Mouse (Mus musculus) MEL (cell line): ENCODE results near the gene Tex10. TPM values are rescaled to one million over a fixed set of nuclear protein-coding genes. Genes with fewer than 3 reads are reported as not detected.
A peak's percentile ranks its signal among the peaks of the same experiment; 100 is the strongest.

Source experiments
- DNase-seq: peaks from one replicate; pipeline ENCODE4 v3.0.0; 2011; ENCODE audit warnings: low read depth, low spot score
- H3K27ac ChIP-seq: 2 replicates; pipeline ENCODE4 v1.5.1; 2012; ENCODE audit warnings: low read depth, mild to moderate bottlenecking, control low read depth, low read length, moderate library complexity; ENCODE audit not compliant: control insufficient read depth
- H3K27me3 ChIP-seq, 2 experiments: fragments of 150-350 bp in 1 of 2; sonication (generic) in 1 of 2; 2 replicates each; pipeline ENCODE4 v1.6.1; 2012; ENCODE audit warnings: low read length in 2 of 2, mild to moderate bottlenecking in 2 of 2, improper control_type of control experiment in 1 of 2, moderate library complexity in 1 of 2; ENCODE audit not compliant: insufficient read depth in 2 of 2, control insufficient read depth in 1 of 2
- H3K36me3 ChIP-seq, 2 experiments: 2 replicates each; pipeline ENCODE4 v1.6.1; 2012 to 2014; ENCODE audit warnings: low read length in 2 of 2, improper control_type of control experiment in 1 of 2, inconsistent platforms in 1 of 2, mild to moderate bottlenecking in 1 of 2; ENCODE audit not compliant: insufficient read depth in 2 of 2, control insufficient read depth in 1 of 2
- H3K4me1 ChIP-seq, 2 experiments: fragments of 150-350 bp in 1 of 2; sonication (generic) in 1 of 2; 2 replicates each; pipeline ENCODE4 v1.6.1; 2012; ENCODE audit warnings: low read length in 2 of 2, improper control_type of control experiment in 1 of 2, mild to moderate bottlenecking in 1 of 2; ENCODE audit not compliant: insufficient read depth in 2 of 2, control insufficient read depth in 1 of 2
- H3K4me3 ChIP-seq, 2 experiments: fragments of 150-350 bp in 1 of 2; sonication (generic) in 1 of 2; 2 replicates each; pipeline ENCODE4 v1.5.1; 2012; ENCODE audit warnings: low read depth in 2 of 2, low read length in 2 of 2, mild to moderate bottlenecking in 2 of 2, moderate library complexity in 2 of 2, control low read depth in 1 of 2, improper control_type of control experiment in 1 of 2; ENCODE audit not compliant: control insufficient read depth in 1 of 2, insufficient read depth in 1 of 2
- H3K79me2 ChIP-seq: 2 replicates; pipeline ENCODE4 v1.6.1; 2012; ENCODE audit warnings: mild to moderate bottlenecking, low read length, moderate library complexity; ENCODE audit not compliant: control insufficient read depth, poor library complexity, insufficient read depth
- H3K9ac ChIP-seq: 2 replicates; pipeline ENCODE4 v1.6.1; 2012; ENCODE audit warnings: low read depth, mild to moderate bottlenecking, control low read depth, low read length, moderate library complexity; ENCODE audit not compliant: control insufficient read depth, poor library complexity, severe bottlenecking
- H3K9me3 ChIP-seq: fragments of 150-350 bp; sonication (generic); replicated peaks from 2 replicates; pipeline ENCODE4 v1.6.1; 2012; ENCODE audit warnings: mild to moderate bottlenecking, low read length, improper control_type of control experiment, moderate library complexity; ENCODE audit not compliant: insufficient read depth
- BHLHE40 ChIP-seq: IDR thresholded peaks from 2 replicates; pipeline ENCODE4 v1.6.1; 2012; ENCODE audit warnings: low read depth, mild to moderate bottlenecking, inconsistent platforms, low read length, improper control_type of control experiment, borderline replicate concordance
- CHD2 ChIP-seq: IDR thresholded peaks from 2 replicates; pipeline ENCODE4 v1.6.1; 2011; ENCODE audit warnings: low read length, improper control_type of control experiment
- CTCF ChIP-seq, 3 experiments: IDR thresholded peaks in 2 of 3; conservative IDR thresholded peaks in 1 of 3; 2 replicates each; pipeline ENCODE4 v1.5.1; 2011 to 2012; ENCODE audit warnings: low read length in 3 of 3, low read depth in 2 of 3, mild to moderate bottlenecking in 2 of 3, improper control_type of control experiment in 1 of 3, inconsistent platforms in 1 of 3, mixed read lengths in 1 of 3, moderate library complexity in 1 of 3; ENCODE audit not compliant: control insufficient read depth in 1 of 3, insufficient read depth in 1 of 3, poor library complexity in 1 of 3, severe bottlenecking in 1 of 3
- E2F4 ChIP-seq: IDR thresholded peaks from 2 replicates; pipeline ENCODE4 v1.6.1; 2011; ENCODE audit warnings: low read depth, low read length, improper control_type of control experiment, borderline replicate concordance
- EP300 ChIP-seq, 2 experiments: IDR thresholded peaks; 2 replicates each; pipeline ENCODE4 v1.6.1; 2011; ENCODE audit warnings: improper control_type of control experiment in 2 of 2, low read length in 2 of 2, low read depth in 1 of 2, mild to moderate bottlenecking in 1 of 2
- GATA1 ChIP-seq: IDR thresholded peaks from 2 replicates; pipeline ENCODE4 v1.6.1; 2011; ENCODE audit warnings: low read depth, low read length, improper control_type of control experiment
- HCFC1 ChIP-seq: IDR thresholded peaks from 2 replicates; pipeline ENCODE4 v1.6.1; 2012; ENCODE audit warnings: low read depth, mild to moderate bottlenecking, inconsistent platforms, low read length, improper control_type of control experiment, moderate library complexity
- KAT2A ChIP-seq: conservative IDR thresholded peaks from 2 replicates; pipeline ENCODE4 v1.6.1; 2012; ENCODE audit warnings: low read depth, low read length, improper control_type of control experiment, inconsistent platforms
- MAFK ChIP-seq: IDR thresholded peaks from 2 replicates; pipeline ENCODE4 v1.6.1; 2011; ENCODE audit warnings: low read depth, mild to moderate bottlenecking, low read length, improper control_type of control experiment, borderline replicate concordance
- MAX ChIP-seq: IDR thresholded peaks from 2 replicates; pipeline ENCODE4 v1.6.1; 2011; ENCODE audit warnings: low read length, improper control_type of control experiment
- MAZ ChIP-seq: IDR thresholded peaks from 2 replicates; pipeline ENCODE4 v1.6.1; 2012; ENCODE audit warnings: low read depth, mild to moderate bottlenecking, inconsistent platforms, low read length, improper control_type of control experiment
- MXI1 ChIP-seq: IDR thresholded peaks from 2 replicates; pipeline ENCODE4 v1.6.1; 2011; ENCODE audit warnings: mild to moderate bottlenecking, low read depth, low read length, improper control_type of control experiment
- MYB ChIP-seq: IDR thresholded peaks from 2 replicates; pipeline ENCODE4 v1.6.1; 2011; ENCODE audit warnings: mild to moderate bottlenecking, low read depth, low read length, improper control_type of control experiment
- MYC ChIP-seq: IDR thresholded peaks from 2 replicates; pipeline ENCODE4 v1.6.1; 2011; ENCODE audit warnings: low read depth, mild to moderate bottlenecking, low read length, improper control_type of control experiment, moderate library complexity
- NELFE ChIP-seq: IDR thresholded peaks from 2 replicates; pipeline ENCODE4 v1.6.1; 2011; ENCODE audit warnings: low read depth, low read length, improper control_type of control experiment
- NRF1 ChIP-seq: IDR thresholded peaks from 2 replicates; pipeline ENCODE4 v1.6.1; 2014; ENCODE audit warnings: low read depth, mild to moderate bottlenecking, inconsistent platforms, low read length, improper control_type of control experiment, moderate library complexity; ENCODE audit not compliant: poor library complexity, insufficient read depth, severe bottlenecking
- POLR2AphosphoS2 ChIP-seq: IDR thresholded peaks from 2 replicates; pipeline ENCODE4 v1.6.1; 2011; ENCODE audit warnings: low read length, improper control_type of control experiment
- POLR2AphosphoS5 ChIP-seq: IDR thresholded peaks from 2 replicates; pipeline ENCODE4 v1.6.1; 2012; ENCODE audit warnings: low read depth, borderline replicate concordance, mild to moderate bottlenecking, inconsistent platforms, low read length, moderate library complexity, mixed read lengths
- RAD21 ChIP-seq: IDR thresholded peaks from 2 replicates; pipeline ENCODE4 v1.6.1; 2011; ENCODE audit warnings: mild to moderate bottlenecking, low read depth, low read length, improper control_type of control experiment
- RCOR1 ChIP-seq: IDR thresholded peaks from 2 replicates; pipeline ENCODE4 v1.6.1; 2012; ENCODE audit warnings: low read depth, mild to moderate bottlenecking, inconsistent platforms, low read length, improper control_type of control experiment
- SMC3 ChIP-seq: IDR thresholded peaks from 2 replicates; pipeline ENCODE4 v1.6.1; 2011; ENCODE audit warnings: low read depth, low read length, improper control_type of control experiment
- TBP ChIP-seq: IDR thresholded peaks from 2 replicates; pipeline ENCODE4 v1.8.0; 2011; ENCODE audit warnings: low read depth, low read length, improper control_type of control experiment
- USF1 ChIP-seq: IDR thresholded peaks from 2 replicates; pipeline ENCODE4 v1.6.1; 2014; ENCODE audit warnings: low read depth, mild to moderate bottlenecking, inconsistent platforms, low read length, improper control_type of control experiment, moderate library complexity
- ZC3H11A ChIP-seq: IDR thresholded peaks from 2 replicates; pipeline ENCODE4 v1.6.1; 2012; ENCODE audit warnings: low read depth, mild to moderate bottlenecking, inconsistent platforms, low read length, improper control_type of control experiment
- ZMIZ1 ChIP-seq: IDR thresholded peaks from 2 replicates; pipeline ENCODE4 v1.6.1; 2012; ENCODE audit warnings: low read depth, mild to moderate bottlenecking, inconsistent platforms, low read length, improper control_type of control experiment, moderate library complexity
- polyA plus RNA-seq, 2 experiments: library from polyadenylated mRNA; stranded (reverse) in 1 of 2; unstranded in 1 of 2; fragments of >175 nt in 1 of 2; fragments of >200 nt in 1 of 2; gene quantifications; 2 replicates each; pipeline versions ENCODE4 v1.2.1 to v1.2.4; 2012; ENCODE audit warnings: low replicate concordance in 2 of 2, low read depth in 1 of 2; ENCODE audit not compliant: insufficient read length in 2 of 2, insufficient read depth in 1 of 2, missing spikeins in 1 of 2
- total RNA-seq: library from RNA; depleted of rRNA; stranded (reverse); fragments of 300-350 nt; gene quantifications from 2 replicates; pipeline ENCODE4 v1.2.3, GENCODE M21; 2012

Tex10 gene
- total and polyA plus RNA-seq, 3 experiments = 41.9 to 184 (median 51.6) TPM

DNA sequence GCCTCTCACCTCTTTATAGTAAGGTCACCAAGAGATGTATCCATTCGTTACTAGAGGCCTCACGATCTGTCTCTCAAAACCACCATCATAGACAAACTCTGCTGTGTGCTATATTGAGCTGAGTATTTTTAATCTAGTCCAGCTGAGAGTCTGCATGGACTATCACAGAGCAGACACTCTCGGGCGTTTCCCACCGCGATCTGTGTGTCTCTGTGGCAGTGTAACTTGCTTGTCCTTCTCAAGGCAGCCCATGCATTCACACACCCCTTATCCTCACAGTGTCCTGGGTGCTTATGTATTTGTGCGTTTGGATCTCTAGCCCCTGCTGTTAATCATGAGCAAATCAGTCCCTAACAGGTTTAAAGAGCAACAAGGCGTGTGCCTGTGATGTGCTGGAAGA lies 59.8 kb downstream of the Tex10 start:
- no peak overlapping the region for H3K27ac ChIP-seq
- H3K9me3 ChIP-seq = no peaks in the 10 kb centered on the region
- TF ChIP-seq MAX (no peak), USF1 (no peak), NRF1 (no peak), HCFC1 (no peak), MXI1 (no peak), ZC3H11A (no peak), MYB (no peak), MAFK (no peak), ZMIZ1 (no peak), RCOR1 (no peak), CHD2 (no peak), KAT2A (no peak), RAD21 (no peak), POLR2AphosphoS5 (no peak), MAZ (no peak), E2F4 (no peak), MYC (no peak), BHLHE40 (no peak), SMC3 (no peak), NELFE (no peak)
- DNase-seq = no peak
- H3K36me3 ChIP-seq = no peaks in the 10 kb centered on the region
- H3K9ac ChIP-seq = no peak overlapping the region
- no peaks in the 10 kb centered on the region for H3K79me2 ChIP-seq
- H3K4me1 ChIP-seq = no peaks in the 10 kb centered on the region
- no peak overlapping the region for H3K4me3 ChIP-seq
- H3K27me3 ChIP-seq = no peaks in the 10 kb centered on the region

DNA sequence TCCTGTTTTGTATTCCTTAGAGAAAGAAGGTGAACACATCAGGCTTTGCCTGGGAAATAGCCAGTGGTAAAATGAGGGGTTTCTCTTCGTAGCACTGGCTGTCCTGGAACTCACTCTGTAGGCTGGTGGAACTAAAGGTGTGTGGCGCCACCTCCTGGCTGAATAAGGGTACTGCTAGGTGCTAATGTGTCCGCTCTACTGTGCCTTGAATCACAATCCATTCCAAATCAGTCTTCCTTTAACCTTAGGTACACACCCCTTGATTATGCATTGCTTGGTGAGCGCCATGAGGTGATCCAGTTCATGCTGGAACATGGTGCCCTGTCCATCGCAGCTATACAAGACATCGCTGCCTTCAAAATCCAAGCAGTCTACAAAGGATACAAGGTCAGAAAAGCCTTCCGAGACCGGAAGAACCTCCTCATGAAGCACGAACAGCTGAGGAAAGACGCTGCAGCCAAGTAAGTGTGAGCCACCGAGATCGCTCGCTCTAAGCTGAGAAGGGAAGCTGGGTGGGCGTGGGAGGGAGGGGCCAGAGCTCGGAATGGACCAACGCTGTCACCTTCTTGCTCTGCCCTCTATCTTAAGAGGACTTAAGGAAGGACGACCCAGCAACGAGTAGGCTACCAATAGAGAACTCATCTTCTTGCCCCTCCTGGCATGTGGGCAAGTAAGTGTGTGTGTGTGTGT lies 65.8 kb downstream of the Tex10 start:
- no peak overlapping the region for H3K27ac ChIP-seq
- no peaks in the 10 kb centered on the region for H3K27me3 ChIP-seq
- no peaks in the 10 kb centered on the region for H3K9me3 ChIP-seq
- TF ChIP-seq SMC3 = peak; percentile 81
- no peak for TF ChIP-seq EP300 (IDR thresholded peaks at IDR 0.05; ENCODE audit: low read depth in 1 of 2, low read length in 2 of 2)
- peak; percentile 91 to 98 (median 95); a peak in 5 of 6 replicates for TF ChIP-seq CTCF (IDR thresholded peaks at IDR 0.05 in 2 of 3, conservative IDR thresholded peaks at IDR 0.05 in 1 of 3; ENCODE audit: control insufficient read depth in 1 of 3, insufficient read depth in 1 of 3, low read depth in 2 of 3, low read length in 3 of 3, poor library complexity in 1 of 3, severe bottlenecking in 1 of 3)
- peak; percentile 75 for TF ChIP-seq ZC3H11A
- TF ChIP-seq POLR2AphosphoS2 = no peak
- TF ChIP-seq CHD2 = no peak
- TF ChIP-seq MXI1 = 0 out of 2 replicates have a peak, but pooled peaks have one; percentile 22
- TF ChIP-seq RAD21 = peak; percentile 94
- TF ChIP-seq GATA1 = no peak
- TF ChIP-seq TBP = 0 out of 2 replicates have a peak, but pooled peaks have one; percentile 26
- H3K9ac ChIP-seq = peak overlapping the region; percentile 64
- H3K4me1 ChIP-seq = peaks cover 0 to 2% of the 10 kb centered on the region in 2 experiments; a peak in 1 of 4 replicates
- peak overlapping the region; percentile 40 to 64 for H3K4me3 ChIP-seq
- H3K36me3 ChIP-seq = no peaks in the 10 kb centered on the region
- H3K79me2 ChIP-seq = no peaks in the 10 kb centered on the region
- DNase-seq = peak; percentile 88
